Mouse (Mus musculus) hindbrain, embryonic 16.5 days (tissue): Measurements from ENCODE around the gene Lsm6. TPM values are rescaled to one million over a fixed set of nuclear protein-coding genes. Genes with fewer than 3 reads are reported as not detected.
A peak's percentile ranks its signal among the peaks of the same experiment; 100 is the strongest.

Experiments
- ATAC-seq: fragments of 200-750 bp; cut with Nextera tagmentation; 2 replicates; pipeline ENCODE4 v1.8.0; 2017; ENCODE audit warnings: moderate TSS enrichment, moderate library complexity
- H3K27ac ChIP-seq: fragments of 300-500 bp; sonication (generic); 2 replicates; pipeline ENCODE4 v1.5.1; 2014; ENCODE audit warnings: low read depth, mild to moderate bottlenecking, control low read depth, low read length, moderate library complexity
- H3K27me3 ChIP-seq: fragments of 300-500 bp; sonication (generic); replicated peaks from 2 replicates; pipeline ENCODE4 v1.6.1; 2014; ENCODE audit warnings: low read length; ENCODE audit not compliant: control insufficient read depth, insufficient read depth
- H3K36me3 ChIP-seq: fragments of 300-500 bp; sonication (generic); 2 replicates; pipeline ENCODE4 v1.6.1; 2014; ENCODE audit warnings: mild to moderate bottlenecking, low read length, moderate library complexity, mixed read lengths; ENCODE audit not compliant: control insufficient read depth, insufficient read depth
- H3K4me1 ChIP-seq: fragments of 300-500 bp; sonication (generic); 2 replicates; pipeline ENCODE4 v1.6.1; 2014; ENCODE audit warnings: low read depth, low read length; ENCODE audit not compliant: control insufficient read depth, insufficient read depth
- H3K4me2 ChIP-seq: fragments of 300-500 bp; sonication (generic); 2 replicates; pipeline ENCODE4 v1.6.1; 2014; ENCODE audit warnings: mild to moderate bottlenecking, low read length, control low read depth, moderate library complexity
- H3K4me3 ChIP-seq: fragments of 300-500 bp; sonication (generic); 2 replicates; pipeline ENCODE4 v1.5.1; 2014; ENCODE audit warnings: mild to moderate bottlenecking, low read length, control low read depth, moderate library complexity
- H3K9ac ChIP-seq: fragments of 300-500 bp; sonication (generic); 2 replicates; pipeline ENCODE4 v1.6.1; 2014; ENCODE audit warnings: low read depth, mild to moderate bottlenecking, control low read depth, low read length, moderate library complexity
- H3K9me3 ChIP-seq: fragments of 300-500 bp; sonication (generic); 2 replicates; pipeline ENCODE4 v1.6.1; 2014; ENCODE audit warnings: mild to moderate bottlenecking, low read length, moderate library complexity; ENCODE audit not compliant: control insufficient read depth
- WGBS: fragments of 180-500 bp; shearing (Covaris S2); extraction: QIAGEN DNeasy Blood & Tissue Kit; methylation state at CpG from one replicate; pipeline ENCODE4 v1.1.7; 2014; 5-methylcytosine and 5-hydroxymethylcytosine counted together
- polyA plus RNA-seq: library from polyadenylated mRNA; unstranded; fragments of >200 nt; fragmentation: Nextera tagmentation; extraction: Ambion mirVana; gene quantifications from 2 replicates; pipeline ENCODE4 v1.2.1, GENCODE M21; 2015

Lsm6 gene
- polyA plus RNA-seq, 1 experiment from 2014 or later, result 139 TPM

GRCm38 (mm10) chr8:78810207-78810675 lies 10.7 kb downstream of the Lsm6 start:
- H3K4me2 ChIP-seq, result 0 out of 2 replicates have a peak overlapping the region, but pooled peaks have one; percentile 2
- peak; percentile 85 for ATAC-seq
- no peaks in the 10 kb centered on the region for H3K27me3 ChIP-seq
- no peaks in the 10 kb centered on the region for H3K9me3 ChIP-seq
- H3K9ac ChIP-seq, result no peak overlapping the region
- peak overlapping the region; percentile 66 for H3K27ac ChIP-seq
- H3K36me3 ChIP-seq, result peaks cover 16% of the 10 kb centered on the region
- H3K4me3 ChIP-seq, result no peak overlapping the region
- 52% methylated on average over 9 of the region's 9 CpGs for WGBS
- H3K4me1 ChIP-seq, result no peaks in the 10 kb centered on the region

DNA sequence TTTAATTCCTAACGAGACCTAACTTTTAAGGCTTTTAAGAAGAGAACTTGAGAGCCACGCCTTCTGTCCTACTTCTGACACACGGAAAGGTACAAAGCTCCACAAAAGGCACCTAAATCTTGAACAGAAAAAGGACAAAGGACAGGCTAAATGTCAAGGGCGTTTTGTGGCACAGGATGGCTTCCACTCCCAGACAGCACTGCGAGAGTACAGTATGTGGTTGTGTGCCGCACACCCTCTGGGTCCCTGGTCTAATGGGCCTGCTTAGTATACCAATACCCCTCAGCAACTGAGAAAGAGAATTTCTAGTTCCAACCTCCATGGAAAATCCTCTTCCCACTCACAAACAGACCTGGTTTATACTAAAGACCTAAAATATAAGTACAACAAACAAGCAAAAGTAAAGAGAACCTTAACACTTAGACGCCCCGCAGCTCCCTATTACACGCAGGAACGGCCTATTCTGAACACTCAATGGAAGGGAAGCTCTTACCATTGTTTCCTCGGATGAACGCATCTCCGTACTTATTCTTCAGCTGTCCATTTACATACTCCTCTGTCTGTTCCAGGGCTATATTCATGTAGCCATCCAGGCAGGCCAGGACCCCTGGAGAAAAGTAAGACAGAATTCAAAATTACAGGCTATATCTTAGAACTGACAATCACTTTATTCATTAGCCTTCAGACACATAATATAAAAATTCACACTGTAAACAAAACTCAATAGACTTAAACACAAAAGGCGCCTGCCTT lies 11.3 kb downstream of the Lsm6 start:
- peaks cover 16% of the 10 kb centered on the region for H3K36me3 ChIP-seq
- H3K4me2 ChIP-seq, result no peak overlapping the region
- H3K4me1 ChIP-seq, result no peaks in the 10 kb centered on the region
- no peak overlapping the region for H3K4me3 ChIP-seq
- no peaks in the 10 kb centered on the region for H3K27me3 ChIP-seq
- H3K9ac ChIP-seq, result no peak overlapping the region
- ATAC-seq, result peak; percentile 37
- H3K9me3 ChIP-seq, result no peaks in the 10 kb centered on the region
- 60% methylated on average over 14 of the region's 14 CpGs for whole genome bisulfite sequencing
- peak overlapping the region; percentile 34 for H3K27ac ChIP-seq

GRCm38 (mm10) chr8:78808888-78809287 lies 12.1 kb downstream of the Lsm6 start:
- WGBS, result 94% methylated on average over 2 of the region's 2 CpGs
- Histone ChIP-seq H3K27me3 (no peaks in the 10 kb centered on the region), H3K9ac (no peak overlapping the region), H3K4me2 (no peak overlapping the region), H3K27ac (no peak overlapping the region), H3K4me1 (no peaks in the 10 kb centered on the region), H3K4me3 (no peak overlapping the region), H3K9me3 (no peaks in the 10 kb centered on the region), H3K36me3 (peaks cover 16% of the 10 kb centered on the region)
- no peak for ATAC-seq

DNA sequence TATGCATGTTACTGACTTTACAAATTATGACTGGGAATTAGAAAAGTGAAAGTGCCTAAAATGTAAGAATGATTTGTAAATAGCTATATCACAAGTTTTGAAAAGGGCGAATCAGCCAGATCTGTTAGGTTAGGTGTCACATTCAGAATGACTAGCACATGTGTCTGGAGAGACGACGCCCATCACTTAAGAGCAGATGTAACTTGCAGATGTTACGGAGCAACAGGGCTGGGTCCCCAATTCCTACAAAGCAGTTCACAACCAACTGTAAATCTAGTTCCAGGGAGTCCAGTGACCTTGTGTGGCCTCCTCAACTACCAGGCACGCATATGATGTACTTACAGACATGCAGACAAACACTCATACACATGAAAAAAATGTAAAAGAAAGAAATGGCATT lies 12.5 kb downstream of the Lsm6 start:
- Histone ChIP-seq H3K9me3 (no peaks in the 10 kb centered on the region), H3K4me3 (no peak overlapping the region), H3K27me3 (no peaks in the 10 kb centered on the region), H3K9ac (no peak overlapping the region), H3K4me2 (no peak overlapping the region), H3K27ac (no peak overlapping the region), H3K4me1 (no peaks in the 10 kb centered on the region), H3K36me3 (peaks cover 16% of the 10 kb centered on the region)
- no peak for ATAC-seq
- 97% methylated on average over 5 of the region's 5 CpGs for WGBS

DNA sequence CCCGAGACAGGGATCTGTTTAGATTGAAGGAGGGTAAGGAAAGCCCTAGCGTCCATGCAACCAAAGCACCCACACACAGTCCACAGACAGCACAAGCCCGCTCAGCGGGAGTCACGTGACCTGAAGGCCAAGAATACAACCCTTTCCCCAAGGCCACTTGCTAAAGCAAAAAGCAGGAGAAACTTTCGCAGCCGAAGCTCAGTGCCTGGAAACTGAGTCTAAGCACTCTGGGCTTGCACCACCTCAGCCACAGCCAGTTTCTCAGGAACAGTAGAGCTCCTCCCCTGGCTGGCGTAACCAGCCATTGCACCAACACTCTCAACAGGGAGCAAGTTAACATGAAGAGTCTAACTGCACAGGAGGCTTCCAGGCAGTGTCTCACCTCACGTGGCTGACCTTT lies 13.7 kb downstream of the Lsm6 start:
- H3K27me3 ChIP-seq, result no peaks in the 10 kb centered on the region
- no peak overlapping the region for H3K4me2 ChIP-seq
- H3K9me3 ChIP-seq, result no peaks in the 10 kb centered on the region
- H3K4me3 ChIP-seq, result no peak overlapping the region
- H3K27ac ChIP-seq, result no peak overlapping the region
- no peak overlapping the region; the same call in 1 of the 2 replicates for H3K9ac ChIP-seq
- H3K36me3 ChIP-seq, result peaks cover 16% of the 10 kb centered on the region
- 89% methylated on average over 9 of the region's 9 CpGs for WGBS
- no peak for ATAC-seq
- H3K4me1 ChIP-seq, result no peaks in the 10 kb centered on the region

- no peak overlapping the region for H3K4me2 ChIP-seq
- no peak overlapping the region for H3K27ac ChIP-seq
- H3K4me1 ChIP-seq, result no peaks in the 10 kb centered on the region
- no peak overlapping the region for H3K9ac ChIP-seq
- H3K9me3 ChIP-seq, result no peaks in the 10 kb centered on the region
- 89% methylated on average over 5 of the region's 5 CpGs for WGBS
- H3K4me3 ChIP-seq, result no peak overlapping the region
- H3K36me3 ChIP-seq, result peaks cover 16% of the 10 kb centered on the region
- H3K27me3 ChIP-seq, result no peaks in the 10 kb centered on the region
- ATAC-seq, result no peak
Measured at GRCm38 (mm10) chr8:78806006-78806405, 14.9 kb downstream of the Lsm6 start.

DNA sequence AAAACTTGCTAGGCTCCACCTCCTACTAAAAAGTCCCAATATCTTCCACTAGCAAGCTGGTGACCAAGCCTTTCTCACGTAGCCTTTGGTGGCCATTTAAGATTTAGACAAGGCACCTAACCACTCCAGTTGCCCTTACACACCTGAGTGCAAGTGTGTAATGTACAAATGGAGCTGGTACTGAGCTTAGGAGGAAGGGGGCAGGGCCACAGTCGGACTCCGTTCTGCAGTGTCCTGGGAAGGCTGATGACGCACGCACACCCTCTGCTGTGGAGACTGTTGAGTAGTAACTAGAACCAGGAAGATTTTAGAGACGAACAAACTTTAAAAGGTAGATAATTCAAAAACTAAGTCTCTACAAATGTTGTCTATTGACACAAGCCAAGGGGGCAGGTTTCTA lies 19.7 kb downstream of the Lsm6 start:
- no peaks in the 10 kb centered on the region for H3K9me3 ChIP-seq
- no peak overlapping the region for H3K4me3 ChIP-seq
- no peak overlapping the region for H3K4me2 ChIP-seq
- H3K4me1 ChIP-seq, result no peaks in the 10 kb centered on the region
- no peak overlapping the region for H3K27ac ChIP-seq
- H3K9ac ChIP-seq, result no peak overlapping the region
- WGBS, result 97% methylated on average over 6 of the region's 6 CpGs
- no peak for ATAC-seq
- H3K36me3 ChIP-seq, result peaks cover 4% of the 10 kb centered on the region; the same call in 1 of the 2 replicates
- no peaks in the 10 kb centered on the region for H3K27me3 ChIP-seq

DNA sequence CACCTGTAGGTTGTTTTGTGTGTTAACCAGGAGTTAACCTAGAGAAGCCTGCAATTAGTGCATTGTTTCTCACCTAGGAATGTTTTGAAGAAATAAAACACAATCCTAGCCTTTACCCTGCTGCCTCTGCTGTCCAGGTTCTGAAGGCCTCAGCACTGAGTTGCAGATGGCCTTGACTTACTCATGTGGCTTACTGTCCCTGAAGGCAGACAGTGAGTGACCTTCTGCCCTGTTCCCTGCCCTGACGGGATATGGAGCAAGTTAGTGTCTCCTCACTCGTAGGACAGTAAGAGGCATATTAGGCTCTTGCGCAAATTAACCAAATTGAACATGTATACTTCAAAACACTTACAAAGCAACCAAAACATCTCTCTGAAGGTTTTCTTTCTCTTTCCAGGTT lies 22.3 kb downstream of the Lsm6 start:
- H3K36me3 ChIP-seq, result no peaks in the 10 kb centered on the region
- H3K27ac ChIP-seq, result no peak overlapping the region
- 92% methylated on average over 3 of the region's 3 CpGs for WGBS
- no peak overlapping the region for H3K9ac ChIP-seq
- peaks cover 2% of the 10 kb centered on the region; the same call in 1 of the 2 replicates for H3K9me3 ChIP-seq
- no peak for ATAC-seq
- no peak overlapping the region for H3K4me2 ChIP-seq
- H3K27me3 ChIP-seq, result no peaks in the 10 kb centered on the region
- H3K4me3 ChIP-seq, result no peak overlapping the region
- H3K4me1 ChIP-seq, result no peaks in the 10 kb centered on the region

- Histone ChIP-seq H3K4me1 (no peaks in the 10 kb centered on the region), H3K27me3 (no peaks in the 10 kb centered on the region), H3K4me3 (no peak overlapping the region), H3K9me3 (peaks cover 2% of the 10 kb centered on the region; the same call in 1 of the 2 replicates), H3K9ac (no peak overlapping the region), H3K27ac (no peak overlapping the region), H3K4me2 (no peak overlapping the region), H3K36me3 (no peaks in the 10 kb centered on the region)
- WGBS, result 89% methylated on average over 7 of the region's 7 CpGs
- no peak for ATAC-seq
Measured at GRCm38 (mm10) chr8:78797985-78798384, 23.0 kb downstream of the Lsm6 start.
